Mouse (Mus musculus): ENCODE data around the gene Sgpp1. TPM values are rescaled to one million over a fixed set of nuclear protein-coding genes. Genes with fewer than 3 reads are reported as not detected.
"Not testable (repeated sequence)": the region's sequence is repeated elsewhere in the genome, so short reads cannot be mapped to it uniquely, and the experiment has no call there.

The Sgpp1 gene
- total RNA-seq, 2 experiments from 2014 or later, result 42.8 to 53.2 TPM

DNA sequence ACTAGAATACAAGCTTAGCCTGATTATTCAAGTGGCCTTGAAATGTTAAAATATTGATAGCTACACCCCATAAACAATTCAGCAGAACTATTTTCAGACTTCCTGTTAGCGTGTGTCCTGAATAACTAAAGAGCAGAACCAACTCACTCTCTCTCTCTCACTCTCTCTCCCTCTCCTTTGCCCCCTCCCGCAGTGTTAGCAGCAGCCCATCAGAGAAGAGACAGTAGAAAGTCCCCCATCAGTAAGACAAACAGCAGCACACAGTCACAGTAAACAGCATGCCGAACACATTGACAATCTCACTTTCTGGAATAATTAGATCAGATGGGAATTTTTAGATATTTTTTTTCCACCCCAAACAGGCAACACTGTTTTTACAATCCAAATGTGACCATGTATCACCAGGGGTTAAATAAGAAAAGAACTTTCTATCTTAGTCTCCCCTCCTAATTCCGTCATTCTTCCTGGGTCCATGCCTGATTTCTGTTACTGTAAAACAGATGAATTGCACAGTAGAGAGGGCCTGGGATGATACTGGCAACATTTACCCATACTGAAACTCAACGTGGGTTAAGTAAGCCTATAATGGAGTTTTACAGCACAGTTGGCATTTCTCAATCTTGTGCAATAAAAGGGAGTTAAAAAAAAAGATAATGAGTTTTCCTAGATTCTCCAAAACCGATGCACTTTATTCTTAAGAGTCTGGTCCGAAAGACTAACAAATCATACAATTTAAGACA, 2.0 kb downstream of the Sgpp1 start:
- no peak for ATAC-seq (replicated peaks; ENCODE audit: low FRiP score, poor library complexity, severe bottlenecking)

DNA sequence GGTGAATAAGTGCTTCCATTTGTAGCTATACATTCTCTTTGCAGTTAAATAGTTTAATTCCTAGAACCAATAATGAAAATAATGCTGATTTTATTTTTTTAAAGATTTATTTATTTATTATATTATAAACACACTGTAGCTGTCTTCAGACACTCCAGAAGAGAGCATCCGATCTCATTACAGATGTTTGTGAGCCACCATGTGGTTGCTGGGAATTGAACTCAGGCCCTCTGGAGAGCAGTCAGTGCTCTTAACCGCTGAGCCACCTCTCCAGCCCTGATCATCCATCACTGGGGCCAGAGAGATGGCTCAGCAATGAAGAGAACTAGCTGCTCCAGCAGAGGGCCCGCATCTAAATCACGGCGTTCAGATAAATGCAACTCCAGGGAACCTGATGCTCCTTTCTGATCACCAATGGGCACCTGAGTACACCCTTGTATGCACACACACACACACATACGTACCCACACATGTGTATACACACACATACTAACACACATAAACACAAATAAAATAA, 3.5 kb downstream of the Sgpp1 start:
- ATAC-seq (replicated peaks; ENCODE audit: low FRiP score, poor library complexity, severe bottlenecking), result no peak

DNA sequence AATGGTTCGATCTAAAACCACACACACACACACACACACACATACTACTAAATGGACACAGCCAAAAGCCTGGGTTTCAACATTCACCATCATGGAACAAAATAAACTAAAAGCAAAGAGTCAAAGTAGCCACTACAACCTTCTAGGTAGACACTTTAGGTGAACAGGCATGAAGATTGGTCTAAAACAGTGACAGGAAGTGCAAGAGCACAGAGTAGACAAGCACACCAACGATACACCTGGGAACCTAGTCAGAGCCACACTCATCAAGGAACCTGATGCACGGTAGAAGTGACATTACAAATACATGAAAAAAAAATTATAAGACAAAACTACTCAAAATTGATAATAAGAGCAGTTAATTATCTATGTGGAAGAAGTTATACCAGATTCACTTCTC, 4.0 kb downstream of the Sgpp1 start:
- ATAC-seq (replicated peaks; ENCODE audit: low FRiP score, poor library complexity, severe bottlenecking), result no peak

DNA sequence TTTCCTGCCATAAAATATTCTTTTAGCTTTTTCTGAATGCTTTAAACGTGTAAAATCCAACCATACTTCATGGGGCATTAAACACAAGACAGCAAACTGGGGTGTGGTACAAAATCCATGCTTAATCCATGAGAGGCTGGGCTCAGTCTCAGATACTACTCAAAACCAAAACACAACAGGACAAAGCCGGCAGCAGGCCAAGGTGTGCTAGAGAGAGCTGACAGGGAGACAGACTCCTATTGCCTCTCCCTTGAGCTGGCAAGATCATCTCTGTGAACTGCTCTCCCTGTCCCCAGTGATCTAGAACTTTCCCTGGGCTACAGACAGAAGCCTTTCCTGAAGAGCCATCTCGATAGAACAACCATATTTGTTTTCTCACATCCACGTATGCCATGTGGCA, 5.1 kb downstream of the Sgpp1 start:
- ATAC-seq (replicated peaks; ENCODE audit: low FRiP score, poor library complexity, severe bottlenecking), result no peak

DNA sequence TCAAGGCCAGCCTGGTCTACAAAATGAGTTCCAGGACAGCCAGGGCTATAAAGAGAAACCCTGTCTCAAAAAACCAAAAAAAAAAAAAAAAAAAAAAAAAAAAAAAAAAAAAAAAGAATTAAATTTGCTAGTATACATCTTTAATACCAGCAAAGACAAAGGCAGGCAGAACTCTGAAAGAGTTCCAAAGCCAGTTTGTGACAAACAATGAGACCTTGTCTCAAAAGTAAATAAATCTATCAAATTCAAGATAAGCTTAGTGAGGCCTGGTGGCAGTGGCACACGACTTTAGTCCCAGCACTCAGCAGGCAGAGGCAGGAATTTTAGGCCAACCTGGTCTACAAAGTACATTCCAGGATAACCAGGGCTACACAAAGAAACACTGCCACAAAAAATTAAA, 5.7 kb downstream of the Sgpp1 start:
- no peak for ATAC-seq (replicated peaks; ENCODE audit: low FRiP score, poor library complexity, severe bottlenecking)

DNA sequence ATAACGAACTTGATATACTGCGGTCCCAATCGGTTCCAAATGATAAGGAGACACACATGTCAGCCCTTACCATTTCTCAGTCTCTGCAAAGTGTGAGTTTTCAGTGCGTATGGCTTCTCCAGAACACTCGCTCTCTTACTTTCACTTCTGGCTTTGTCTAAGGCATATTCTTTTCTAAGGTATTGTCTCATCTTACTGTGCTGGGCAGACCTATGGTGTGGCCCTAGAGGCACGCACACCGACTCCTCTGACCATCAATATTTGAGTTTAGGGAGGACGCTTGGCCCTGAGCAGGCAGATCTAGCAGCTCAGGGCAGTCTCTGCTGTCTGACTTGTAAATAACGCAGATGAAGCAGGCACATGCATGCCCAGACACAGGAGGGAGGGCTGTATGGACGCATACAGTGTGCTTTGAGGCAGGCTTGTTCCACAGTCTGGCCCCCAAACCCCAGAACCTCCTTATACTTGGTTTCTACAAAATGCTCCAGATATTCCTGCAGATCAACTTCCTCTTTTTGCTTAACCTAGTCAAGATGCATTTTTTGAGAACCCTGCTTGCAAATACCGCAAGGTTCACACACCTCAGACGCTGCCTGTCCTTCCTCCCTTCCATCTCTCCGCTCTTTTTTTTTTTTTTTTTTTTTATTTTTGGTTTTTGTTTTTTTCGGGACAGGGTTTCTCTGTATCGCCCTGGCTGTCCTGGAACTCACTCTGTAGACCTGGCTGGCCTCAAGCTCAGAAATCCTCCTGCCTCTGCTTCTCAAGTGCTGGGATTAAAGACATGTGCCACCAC, 8.0 kb downstream of the Sgpp1 start:
- ATAC-seq (replicated peaks; ENCODE audit: low FRiP score, poor library complexity, severe bottlenecking), result no peak

DNA sequence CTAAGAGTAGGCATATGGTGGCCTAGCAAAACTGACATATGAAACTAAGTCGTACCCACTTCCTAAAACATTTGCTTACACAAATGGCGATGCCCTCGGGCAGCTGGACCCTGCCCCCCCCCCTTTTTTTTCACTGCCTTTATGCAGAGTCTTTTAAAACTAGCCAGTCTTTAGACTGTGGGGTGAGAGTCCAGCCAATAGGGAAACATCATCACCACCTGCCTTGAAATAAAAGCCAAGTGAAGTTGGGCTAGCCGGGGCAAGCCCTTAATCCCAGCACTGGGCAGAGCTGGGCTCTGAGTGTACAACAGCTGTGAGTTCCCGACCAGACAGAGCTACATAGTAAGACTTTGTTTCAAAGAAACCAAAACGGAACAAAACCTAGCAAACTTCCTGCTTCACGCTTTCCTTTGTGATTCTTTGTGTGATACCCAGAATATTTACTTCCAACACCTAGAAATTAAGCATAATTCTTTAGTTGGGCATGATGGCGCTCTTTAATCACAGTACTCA, 9.1 kb downstream of the Sgpp1 start:
- no peak for ATAC-seq (replicated peaks; ENCODE audit: low FRiP score, poor library complexity, severe bottlenecking)

DNA sequence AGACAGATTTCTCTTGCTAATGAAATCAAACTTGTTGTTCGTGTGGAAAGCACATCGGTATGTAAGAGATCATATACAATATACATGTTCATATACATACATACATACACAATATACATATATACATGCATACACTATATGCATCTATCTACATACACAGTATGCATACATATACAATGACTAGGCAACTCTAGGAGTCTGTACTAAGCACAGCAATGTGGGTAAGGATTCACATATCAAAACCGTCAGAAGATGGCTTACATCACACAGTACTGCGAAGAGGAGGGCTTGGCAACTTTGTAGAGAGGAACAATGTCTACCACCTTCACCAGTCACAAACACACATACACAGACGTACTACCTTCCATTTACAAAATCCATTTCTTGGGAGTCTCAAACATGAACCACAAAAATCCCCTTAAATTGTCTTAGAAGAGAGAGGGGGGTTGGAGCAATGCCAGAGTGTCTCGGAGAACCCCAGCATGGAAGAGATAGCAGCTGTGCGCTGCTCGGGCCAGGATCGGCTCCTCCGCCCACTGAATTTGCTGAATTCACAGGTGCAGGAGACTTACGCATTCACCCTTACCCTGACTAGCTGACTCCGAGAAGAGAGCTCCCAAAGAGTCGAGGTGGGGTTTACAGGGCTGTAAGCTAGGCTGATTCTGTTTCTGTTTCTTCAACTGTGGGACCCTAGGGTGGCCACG, 10.8 kb downstream of the Sgpp1 start:
- ATAC-seq (replicated peaks; ENCODE audit: low FRiP score, poor library complexity, severe bottlenecking), result peak; percentile 74

DNA sequence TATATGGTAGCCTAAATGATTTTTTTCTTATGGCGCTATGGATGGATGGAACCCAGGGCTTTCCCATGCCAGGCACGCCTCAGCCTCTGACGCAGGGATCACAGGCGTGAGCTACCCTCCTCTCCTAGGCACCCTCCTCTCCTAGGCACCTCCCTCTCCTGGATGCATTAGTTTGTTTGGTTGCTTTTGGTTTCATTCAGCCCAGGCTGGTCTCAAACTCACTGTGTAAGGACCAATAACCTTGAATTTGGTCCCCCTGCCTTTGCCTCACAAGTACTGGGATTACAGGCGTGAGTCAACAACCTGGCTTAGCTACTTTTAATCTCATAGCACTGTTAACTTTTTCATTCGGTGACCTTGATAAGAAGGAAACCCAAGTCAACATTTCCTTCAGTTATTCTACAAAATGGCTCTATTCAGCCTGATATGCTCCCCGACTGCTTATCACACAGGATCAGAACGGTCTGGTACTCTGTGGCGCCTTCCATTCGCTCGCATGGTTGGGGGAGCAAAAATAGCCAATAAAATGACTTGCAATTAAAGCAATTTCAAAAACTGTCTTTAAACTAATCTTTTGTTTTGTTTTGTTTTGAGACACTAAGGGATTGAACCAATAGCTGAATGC, 11.6 kb downstream of the Sgpp1 start:
- peak; percentile 64 for ATAC-seq (replicated peaks; ENCODE audit: low FRiP score, poor library complexity, severe bottlenecking)

DNA sequence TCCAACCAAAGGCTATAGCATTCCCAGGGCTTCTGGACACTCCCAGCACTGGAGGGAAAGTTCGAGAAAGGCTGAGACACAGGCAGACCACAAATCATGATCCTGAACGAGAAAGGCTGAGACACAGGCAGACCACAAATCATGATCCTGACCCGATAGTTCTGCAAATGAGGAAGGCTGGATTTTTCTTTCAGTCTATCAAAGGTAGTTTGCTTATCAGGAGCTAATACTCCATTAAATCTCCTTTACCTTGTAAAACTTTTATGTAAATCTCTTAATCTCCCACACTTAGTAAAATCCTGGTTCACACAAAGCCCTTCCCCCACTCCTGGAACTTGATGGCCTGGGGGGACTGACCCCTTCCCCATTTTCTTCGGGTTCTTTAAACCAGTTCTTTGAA, 13.6 kb downstream of the Sgpp1 start:
- no peak for ATAC-seq (replicated peaks; ENCODE audit: low FRiP score, poor library complexity, severe bottlenecking)

DNA sequence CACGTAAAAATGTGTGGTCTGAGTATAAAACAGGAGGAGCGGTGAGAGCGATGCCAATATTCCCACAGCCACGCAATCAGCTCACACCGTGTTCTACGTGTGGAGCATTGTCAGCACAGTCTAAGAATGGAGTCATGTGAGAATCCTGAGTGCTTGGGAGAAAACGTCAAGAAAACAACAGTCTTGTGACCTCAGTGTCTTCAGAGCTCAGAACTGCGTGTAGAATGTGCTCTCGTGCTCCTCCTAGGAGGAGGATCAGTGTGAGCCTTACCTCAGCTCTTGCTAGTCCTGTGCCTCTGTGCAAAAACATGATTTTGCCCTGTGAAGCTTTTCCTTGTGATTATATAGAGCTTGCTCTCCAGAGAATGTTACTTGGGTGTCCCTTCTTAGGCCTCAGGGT, 14.5 kb downstream of the Sgpp1 start:
- ATAC-seq (replicated peaks; ENCODE audit: low FRiP score, poor library complexity, severe bottlenecking), result no peak

DNA sequence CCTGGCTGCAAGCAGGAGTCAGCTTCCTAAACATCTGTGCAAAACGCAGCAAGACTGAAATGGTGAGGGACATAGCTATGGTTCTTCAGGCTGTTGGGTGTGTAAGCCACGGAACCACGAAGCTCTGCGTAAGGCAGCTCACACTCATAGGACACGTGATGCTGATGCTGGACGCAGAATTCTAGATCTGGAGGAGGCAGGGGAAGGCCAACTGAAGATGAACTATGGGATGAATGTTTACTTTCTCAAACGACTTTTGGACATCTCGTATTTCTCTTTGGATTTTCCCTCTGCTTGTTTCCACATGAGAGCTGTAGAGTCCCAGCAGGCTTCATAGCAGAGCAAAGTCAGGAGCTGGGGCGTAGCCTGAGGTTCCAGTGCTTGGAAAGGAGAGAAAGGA, 21.9 kb downstream of the Sgpp1 start:
- ATAC-seq (replicated peaks; ENCODE audit: low FRiP score, poor library complexity, severe bottlenecking), result no peak

DNA sequence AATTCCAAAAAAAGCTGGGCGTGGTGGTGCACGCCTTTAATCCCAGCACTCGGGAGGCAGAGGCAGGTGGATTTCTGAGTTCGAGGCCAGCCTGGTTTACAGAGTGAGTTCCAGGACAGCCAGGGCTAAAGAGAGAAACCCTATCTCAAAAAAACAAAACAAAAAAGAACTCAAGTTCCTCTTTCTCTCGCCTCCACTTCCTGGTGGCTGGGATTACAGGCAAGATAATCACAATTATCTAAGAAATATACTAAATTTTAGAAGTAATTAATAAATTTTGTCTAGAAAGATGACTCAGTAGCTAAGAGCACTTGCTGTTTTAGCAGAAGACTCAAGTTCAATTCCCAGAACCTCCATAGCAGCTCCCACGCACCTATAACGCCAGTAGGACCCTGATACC, 22.6 kb downstream of the Sgpp1 start:
- not testable (repeated sequence) for ATAC-seq (replicated peaks; ENCODE audit: low FRiP score, poor library complexity, severe bottlenecking)

DNA sequence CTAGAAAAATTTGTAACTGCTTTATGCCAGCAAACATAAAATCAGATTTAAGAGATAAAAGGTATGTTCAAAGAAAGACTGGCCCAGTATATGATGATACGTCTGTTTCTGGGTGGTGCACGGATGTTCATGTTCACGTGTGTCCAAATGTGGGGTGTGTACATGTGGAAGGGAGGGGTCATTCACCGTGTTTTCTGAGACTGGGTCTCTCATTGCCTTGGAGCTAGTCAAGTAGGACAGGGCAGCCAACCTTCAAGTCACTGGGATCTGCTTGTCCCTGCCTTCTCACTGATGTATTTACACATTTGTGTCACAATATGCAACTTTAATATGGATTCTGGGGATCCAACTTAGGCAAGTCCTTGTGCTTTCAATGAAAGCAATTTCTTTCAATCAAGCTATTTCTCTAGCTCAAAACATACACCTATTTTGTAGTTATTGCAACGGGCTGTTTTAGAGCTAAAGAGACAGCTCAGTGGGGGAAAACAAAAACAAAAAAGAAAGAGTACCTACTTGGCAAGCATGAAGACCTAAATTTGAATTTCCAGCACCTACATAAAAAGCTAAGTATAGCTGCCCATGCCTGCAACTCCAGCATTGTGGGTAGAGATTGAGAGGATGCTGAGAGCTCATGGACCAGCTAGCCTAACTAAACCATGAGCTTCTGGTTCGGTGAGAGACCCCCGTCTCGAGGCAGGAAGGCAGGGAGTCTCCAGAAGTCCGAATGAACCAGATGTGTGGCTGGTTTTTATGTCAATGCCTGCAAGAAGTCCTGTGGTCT, 24.7 kb downstream of the Sgpp1 start:
- no peak for ATAC-seq (replicated peaks; ENCODE audit: low FRiP score, poor library complexity, severe bottlenecking)

DNA sequence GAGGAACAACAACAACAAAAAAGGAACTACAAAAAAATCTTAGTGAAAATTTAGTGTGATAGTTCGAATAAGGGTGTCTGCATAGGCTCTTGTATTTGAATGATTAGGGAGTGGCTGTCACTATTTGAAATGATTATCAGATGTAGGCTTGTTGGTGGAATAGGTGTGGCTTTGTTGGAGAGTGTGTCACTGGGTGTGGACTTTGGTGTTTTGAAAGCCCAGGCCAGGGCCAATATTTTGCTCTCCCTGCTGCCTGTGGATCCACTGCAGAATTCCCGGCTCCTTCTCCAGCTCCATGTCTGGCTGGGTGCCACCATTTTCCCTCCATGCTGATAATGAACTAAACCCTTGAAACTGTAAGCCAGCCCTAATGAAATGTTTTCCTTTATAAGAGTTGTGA, 26.0 kb downstream of the Sgpp1 start:
- ATAC-seq (replicated peaks; ENCODE audit: low FRiP score, poor library complexity, severe bottlenecking), result no peak

DNA sequence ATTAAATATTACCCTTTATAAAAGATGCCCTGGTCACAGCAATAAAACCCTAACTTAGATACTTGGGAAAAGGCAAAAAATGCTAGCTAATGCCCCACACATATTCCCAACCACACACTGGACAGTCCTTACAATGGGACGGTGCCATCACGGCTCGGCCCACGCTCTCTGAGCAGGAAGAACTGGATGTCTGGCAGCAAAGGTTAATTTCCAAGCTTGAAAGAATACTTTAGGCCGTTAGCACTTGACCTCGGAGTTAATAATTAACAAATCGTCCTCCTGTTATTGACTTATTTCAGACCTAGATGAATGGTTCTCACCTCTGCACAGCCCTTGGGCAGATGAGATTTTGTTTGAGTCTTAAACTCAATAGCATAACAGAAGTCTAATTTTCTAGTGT, 28.9 kb downstream of the Sgpp1 start:
- no peak for ATAC-seq (replicated peaks; ENCODE audit: low FRiP score, poor library complexity, severe bottlenecking)

DNA sequence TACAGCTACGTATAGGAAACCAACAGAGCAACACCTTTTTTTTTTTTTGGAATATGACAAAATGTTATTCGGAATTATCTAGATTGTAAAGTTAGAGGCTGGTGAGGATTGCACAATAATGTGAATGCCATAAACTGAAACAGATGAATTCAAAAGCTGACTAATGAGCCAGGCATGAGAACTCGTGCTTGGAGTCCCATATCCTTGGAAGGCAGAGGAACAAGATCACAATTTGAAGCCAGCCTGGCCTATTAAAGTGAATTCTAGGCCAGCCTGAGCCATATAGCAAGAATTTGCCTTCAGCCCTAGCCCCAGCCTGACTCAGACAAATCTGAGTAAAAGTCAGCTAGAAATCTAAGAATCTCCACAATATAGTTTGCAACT, 32.8 kb downstream of the Sgpp1 start:
- no peak for ATAC-seq (replicated peaks; ENCODE audit: low FRiP score, poor library complexity, severe bottlenecking)

DNA sequence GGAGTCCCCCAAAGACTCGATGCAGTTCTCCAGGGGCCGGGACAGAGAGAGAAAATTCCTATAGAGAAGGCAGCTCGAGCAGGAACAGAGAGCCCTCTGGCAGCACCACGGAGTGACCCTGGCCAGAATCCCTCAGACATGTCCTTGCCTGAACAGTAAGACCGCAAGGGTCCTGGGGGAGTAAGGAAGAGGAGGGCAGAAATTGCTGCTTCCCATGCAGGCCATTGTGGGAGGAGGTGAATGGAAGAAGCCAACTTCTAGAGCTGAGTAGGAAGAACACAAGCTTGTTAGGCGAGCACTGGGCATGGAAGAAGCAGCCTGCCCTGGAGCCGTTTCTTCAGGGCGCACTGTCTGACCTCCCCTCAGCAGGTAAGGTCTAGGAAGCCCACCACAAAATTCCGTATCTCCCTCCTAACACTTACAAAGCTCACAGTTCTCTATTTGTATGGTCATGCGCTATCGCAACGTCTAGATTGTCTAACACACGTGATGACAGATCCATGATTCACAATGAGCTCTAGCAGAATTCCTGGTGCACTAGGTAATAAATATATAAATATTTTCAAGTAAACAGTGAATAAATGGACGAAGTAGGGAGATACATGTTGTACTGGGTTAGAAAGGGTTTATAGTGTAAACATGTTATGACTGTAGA, 33.3 kb downstream of the Sgpp1 start:
- no peak for ATAC-seq (replicated peaks; ENCODE audit: low FRiP score, poor library complexity, severe bottlenecking)
